Mouse (Mus musculus): ENCODE results near the gene Atf7ip. TPM values are rescaled to one million over a fixed set of nuclear protein-coding genes. Genes with fewer than 3 reads are reported as not detected.

Gene Atf7ip
- polyA plus RNA-seq, 1 experiment, result 15.4 TPM

DNA sequence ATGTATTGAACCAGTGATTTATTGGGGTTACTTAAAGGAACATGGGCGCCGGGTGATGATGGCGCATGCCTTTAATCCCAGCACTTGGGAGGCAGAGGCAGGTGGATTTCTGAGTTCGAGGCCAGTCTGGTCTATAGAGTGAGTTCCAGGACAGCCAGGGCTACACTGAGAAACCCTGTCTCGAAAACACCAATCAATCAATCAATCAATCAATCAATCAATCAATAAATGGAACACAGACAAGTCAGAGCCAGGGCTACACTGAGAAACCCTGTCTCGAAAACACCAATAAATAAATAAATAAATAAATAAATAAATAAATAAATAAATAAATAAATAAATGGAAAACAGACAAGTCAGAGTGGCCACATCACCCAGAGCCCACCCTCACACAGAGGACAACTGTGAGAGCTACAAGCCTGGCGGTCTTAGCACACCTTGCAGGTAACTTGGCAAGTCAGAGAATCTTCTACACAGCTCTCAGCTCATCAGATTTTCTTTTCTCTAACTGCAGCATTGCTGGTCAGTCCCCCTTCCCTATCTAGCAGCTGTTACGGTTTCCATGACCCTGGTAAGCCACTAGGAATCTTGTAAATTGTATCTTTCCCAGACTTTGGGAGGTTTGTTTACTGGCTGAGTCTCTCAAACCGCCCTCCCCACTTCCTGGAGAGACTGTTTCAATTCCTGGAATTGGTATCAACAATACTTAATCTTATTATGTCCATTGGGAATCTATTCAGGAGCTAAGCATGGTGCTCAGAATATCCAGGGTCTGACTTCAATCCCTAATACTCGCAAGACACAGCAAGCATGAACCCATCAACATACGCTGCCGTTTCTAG, 11.8 kb upstream of the Atf7ip start:
- Histone ChIP-seq H3K4me1 (ENCODE audit: control insufficient read depth, insufficient read depth, insufficient read length, low read length) (peaks cover 10% of the 10 kb centered on the region; the same call in 1 of the 2 replicates), H3K4me3 (ENCODE audit: insufficient read depth, low read depth, low read length) (no peak overlapping the region), H3K27ac (replicated peaks; ENCODE audit: low read depth, low read length) (no peak overlapping the region)

DNA sequence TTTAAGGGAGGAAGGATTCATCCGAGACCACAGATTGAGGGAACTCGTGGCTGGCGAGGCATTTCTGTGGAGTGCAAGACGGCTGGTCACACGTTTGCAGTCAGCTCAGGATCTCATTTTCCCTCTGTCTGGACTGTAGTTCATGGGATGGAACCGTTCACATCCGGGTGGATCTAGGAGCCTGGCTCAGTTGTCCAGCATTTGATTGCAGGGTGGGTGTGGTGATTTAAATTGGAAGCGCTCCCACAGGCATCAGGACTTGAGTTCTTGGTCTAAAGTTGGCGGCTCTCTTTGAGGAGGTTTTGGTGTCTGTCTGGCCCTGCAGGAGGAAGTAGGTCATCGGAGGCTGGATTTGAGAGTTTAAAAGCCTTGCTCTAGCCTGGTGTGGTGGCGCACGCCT, 10.9 kb upstream of the Atf7ip start:
- Histone ChIP-seq H3K4me3 (ENCODE audit: insufficient read depth, low read depth, low read length) (no peak overlapping the region), H3K4me1 (ENCODE audit: control insufficient read depth, insufficient read depth, insufficient read length, low read length) (peaks cover 10% of the 10 kb centered on the region; the same call in 1 of the 2 replicates), H3K27ac (replicated peaks; ENCODE audit: low read depth, low read length) (no peak overlapping the region)

DNA sequence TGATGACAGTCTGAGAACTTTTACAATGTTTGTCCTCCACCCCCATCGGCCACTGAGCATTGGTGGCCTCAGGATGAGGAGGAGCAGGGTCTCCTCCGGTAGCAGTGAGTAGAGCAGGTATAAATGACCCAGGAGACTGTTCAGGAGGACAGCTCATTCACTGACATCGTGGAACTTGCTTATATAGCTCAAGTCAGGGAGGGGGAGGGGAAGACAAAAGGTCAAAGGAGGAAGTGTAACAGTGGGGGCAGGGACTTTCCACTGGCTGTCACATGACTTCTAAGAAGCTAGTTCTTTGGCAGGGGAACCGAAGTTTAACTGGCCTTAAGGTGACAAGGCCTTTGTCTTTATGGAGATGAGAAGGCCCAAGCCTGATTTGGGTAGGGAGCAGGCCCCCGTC, 8.2 kb upstream of the Atf7ip start:
- Histone ChIP-seq H3K27ac (replicated peaks; ENCODE audit: low read depth, low read length) (no peak overlapping the region), H3K4me3 (ENCODE audit: insufficient read depth, low read depth, low read length) (no peak overlapping the region), H3K4me1 (ENCODE audit: control insufficient read depth, insufficient read depth, insufficient read length, low read length) (0 out of 2 replicates have a peak, but pooled peaks cover 7% of the 10 kb centered on the region)

DNA sequence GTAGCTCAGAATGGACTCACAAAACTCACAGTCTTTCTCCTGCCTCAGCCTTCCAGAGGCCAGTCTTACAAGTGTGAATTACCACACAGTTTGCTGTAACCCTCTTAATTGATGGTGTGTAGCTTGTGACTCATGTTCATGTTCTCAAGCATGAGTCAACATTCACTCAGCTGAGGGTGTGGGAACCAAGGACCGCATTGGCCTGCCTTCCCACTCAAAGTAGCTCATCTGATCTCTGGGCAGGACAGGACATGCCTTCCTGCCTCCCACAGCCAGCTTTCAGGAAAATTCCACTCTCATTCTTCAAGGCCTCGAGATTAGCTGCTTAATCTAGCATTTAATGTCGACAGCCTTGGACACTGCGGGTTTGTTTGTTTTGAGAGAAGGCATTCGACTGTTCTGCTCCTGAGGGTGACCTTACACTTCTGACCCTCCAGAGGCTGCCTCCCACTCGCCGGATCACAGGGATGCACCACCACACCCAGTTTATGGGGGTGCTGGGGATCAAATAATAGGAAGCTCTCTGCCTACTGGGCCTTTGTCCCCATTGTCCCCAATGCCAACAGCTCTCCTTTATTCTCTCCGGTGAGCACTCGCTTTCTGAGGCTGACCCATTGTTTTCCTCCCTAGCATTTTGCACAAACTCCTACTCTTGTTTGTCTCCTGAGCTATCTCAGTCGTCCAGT, 6.5 kb upstream of the Atf7ip start:
- 0 out of 2 replicates have a peak, but pooled peaks cover 7% of the 10 kb centered on the region for H3K4me1 ChIP-seq (ENCODE audit: control insufficient read depth, insufficient read depth, insufficient read length, low read length)
- H3K27ac ChIP-seq (replicated peaks; ENCODE audit: low read depth, low read length), result 0 out of 2 replicates have a peak overlapping the region, but pooled peaks have one; percentile 28
- no peak overlapping the region for H3K4me3 ChIP-seq (ENCODE audit: insufficient read depth, low read depth, low read length)

DNA sequence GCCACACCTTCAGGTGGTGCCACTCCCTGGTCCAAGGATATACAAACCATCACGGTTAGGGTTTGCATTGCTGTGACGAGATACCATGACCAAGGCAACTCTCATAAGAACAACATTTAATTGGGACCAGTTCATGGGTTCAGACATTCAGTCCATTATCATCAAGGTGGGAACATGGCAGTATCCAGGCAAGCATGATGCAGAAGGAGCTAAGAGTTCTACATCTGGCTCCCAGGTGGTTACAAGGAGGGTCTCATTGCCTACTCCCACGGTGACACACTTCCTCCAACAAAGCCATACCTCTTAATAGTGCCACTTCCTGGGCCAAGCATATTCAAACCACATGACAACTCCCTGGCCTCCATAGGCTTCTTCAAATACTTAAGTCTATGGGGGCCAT, 2.7 kb downstream of the Atf7ip start:
- Histone ChIP-seq H3K4me1 (ENCODE audit: control insufficient read depth, insufficient read depth, insufficient read length, low read length) (no peaks in the 10 kb centered on the region), H3K4me3 (ENCODE audit: insufficient read depth, low read depth, low read length) (no peak overlapping the region), H3K27ac (replicated peaks; ENCODE audit: low read depth, low read length) (no peak overlapping the region)

DNA sequence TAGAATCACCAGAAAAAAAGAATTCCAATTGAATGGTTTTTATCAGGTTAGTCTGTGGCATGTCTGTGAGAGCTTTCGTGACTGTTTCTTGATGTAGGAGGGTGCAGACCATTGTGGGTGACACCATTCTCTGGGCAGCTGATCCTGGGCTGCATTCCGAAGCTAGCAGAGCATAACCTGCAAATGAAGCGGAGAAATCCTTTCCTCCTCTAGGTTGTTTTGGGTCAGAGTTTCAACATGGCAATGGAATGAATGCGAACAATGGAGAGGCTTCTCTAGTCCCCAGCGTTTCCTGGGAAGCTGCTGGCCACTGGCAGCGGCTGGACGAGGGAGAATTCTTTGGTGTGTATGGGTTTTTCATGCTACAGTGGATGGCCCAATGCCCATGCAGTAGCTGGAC, 5.0 kb downstream of the Atf7ip start:
- no peak overlapping the region for H3K27ac ChIP-seq (replicated peaks; ENCODE audit: low read depth, low read length)
- H3K4me3 ChIP-seq (ENCODE audit: insufficient read depth, low read depth, low read length), result no peak overlapping the region

DNA sequence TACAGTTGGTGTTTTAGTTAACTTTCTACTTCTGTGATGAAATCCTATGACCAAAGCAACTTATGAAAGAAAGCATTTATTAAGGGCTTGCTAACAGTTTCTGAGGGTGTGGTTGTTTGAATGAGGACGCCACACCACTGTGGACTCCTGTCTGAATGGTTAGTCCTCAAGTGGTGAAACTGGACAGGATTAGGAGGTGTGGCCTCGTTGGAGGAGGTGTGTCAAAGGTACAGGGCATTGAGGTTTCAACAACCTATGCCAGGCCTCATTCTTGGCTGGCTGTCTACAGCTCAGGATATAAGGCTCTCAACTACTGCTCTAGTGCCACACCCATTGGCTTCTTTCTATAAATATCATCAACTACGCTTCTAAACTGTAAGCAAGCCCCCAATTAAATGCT, 6.4 kb downstream of the Atf7ip start:
- Histone ChIP-seq H3K4me3 (ENCODE audit: insufficient read depth, low read depth, low read length) (no peak overlapping the region), H3K4me1 (ENCODE audit: control insufficient read depth, insufficient read depth, insufficient read length, low read length) (no peaks in the 10 kb centered on the region), H3K27ac (replicated peaks; ENCODE audit: low read depth, low read length) (no peak overlapping the region)

More for the DNA sequence above, 5.0 kb downstream of the Atf7ip start:
- no peaks in the 10 kb centered on the region for H3K4me1 ChIP-seq (ENCODE audit: control insufficient read depth, insufficient read depth, insufficient read length, low read length)

DNA sequence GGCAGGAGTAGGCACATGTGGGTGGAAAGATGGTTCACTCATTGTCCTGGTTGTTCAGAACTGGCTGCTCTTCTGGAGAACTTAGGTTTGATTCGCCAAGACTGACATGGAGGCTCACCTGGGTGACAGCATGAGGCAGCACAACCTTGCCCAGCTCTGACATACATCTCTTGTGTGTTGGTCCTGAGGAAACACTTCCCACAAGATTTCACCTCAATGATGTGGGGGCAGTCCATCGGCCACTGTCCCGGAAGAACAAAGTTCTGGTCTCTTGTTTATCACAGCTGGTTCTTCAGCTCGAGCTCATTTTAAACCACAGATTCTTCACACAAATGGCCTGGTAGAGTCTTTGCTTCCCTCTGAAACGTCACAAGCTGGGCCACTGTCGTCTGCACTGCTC, 10.7 kb downstream of the Atf7ip start:
- Histone ChIP-seq H3K4me1 (ENCODE audit: control insufficient read depth, insufficient read depth, insufficient read length, low read length) (no peaks in the 10 kb centered on the region; the same call in 1 of the 2 replicates), H3K27ac (replicated peaks; ENCODE audit: low read depth, low read length) (no peak overlapping the region), H3K4me3 (ENCODE audit: insufficient read depth, low read depth, low read length) (no peak overlapping the region)

DNA sequence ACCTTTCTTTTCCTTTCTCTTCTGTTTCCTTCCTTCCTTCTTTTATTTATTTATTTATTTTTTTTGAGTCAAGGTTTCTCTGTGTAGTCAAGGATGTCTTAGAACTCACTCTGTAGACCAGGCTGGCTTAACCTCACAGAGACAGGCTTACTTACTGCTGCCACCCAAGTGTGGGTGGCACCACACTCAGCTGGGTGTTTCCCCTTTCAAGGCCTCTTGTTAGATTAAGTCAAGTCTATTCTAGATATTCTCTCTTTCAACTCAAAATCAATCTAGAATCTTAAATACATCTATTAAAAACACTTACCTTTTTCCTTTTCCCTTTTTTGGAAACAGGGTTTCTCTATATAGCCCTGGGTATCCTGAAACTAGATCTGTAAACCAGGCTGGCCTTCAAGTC, 11.3 kb downstream of the Atf7ip start:
- Histone ChIP-seq H3K4me3 (ENCODE audit: insufficient read depth, low read depth, low read length) (no peak overlapping the region), H3K27ac (replicated peaks; ENCODE audit: low read depth, low read length) (no peak overlapping the region), H3K4me1 (ENCODE audit: control insufficient read depth, insufficient read depth, insufficient read length, low read length) (no peaks in the 10 kb centered on the region; the same call in 1 of the 2 replicates)

DNA sequence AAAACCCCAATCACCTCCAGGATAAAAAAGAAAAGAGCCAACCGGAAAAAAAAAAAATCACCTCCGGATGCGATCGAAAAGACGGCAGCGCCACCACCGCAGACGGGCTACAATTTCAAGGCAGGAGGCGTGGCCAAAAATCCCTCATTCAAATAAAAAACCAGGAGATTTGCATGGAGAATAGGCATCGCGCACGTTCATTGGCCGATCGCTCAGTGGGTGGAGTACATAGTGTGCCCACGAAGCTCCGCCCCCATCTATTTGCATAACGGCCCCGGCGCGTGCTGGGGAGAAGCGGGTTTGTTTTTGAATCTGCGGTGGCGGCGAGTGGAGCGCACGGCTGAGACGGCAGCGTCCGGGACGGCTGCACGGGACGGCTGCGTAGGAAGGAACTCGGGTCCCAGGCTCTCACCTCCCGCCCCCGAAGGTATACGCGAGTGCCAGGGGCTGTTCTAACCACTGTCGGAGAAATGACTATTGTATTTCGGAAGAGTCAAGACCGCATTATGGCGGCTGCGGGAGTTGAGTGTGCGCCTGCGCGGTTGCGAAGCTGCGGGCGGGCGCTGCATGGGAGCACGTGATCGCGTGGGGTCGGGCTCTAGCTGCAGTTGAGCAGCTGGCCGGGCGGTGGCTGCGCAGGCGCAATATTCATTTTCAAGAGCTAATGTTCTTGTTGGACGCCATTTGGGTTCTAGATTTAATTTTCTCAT, 12.7 kb downstream of the Atf7ip start:
- H3K4me3 ChIP-seq (ENCODE audit: insufficient read depth, low read depth, low read length), result peak overlapping the region; percentile 89
- peak overlapping the region; percentile 90 for H3K27ac ChIP-seq (replicated peaks; ENCODE audit: low read depth, low read length)
- no peaks in the 10 kb centered on the region; the same call in 1 of the 2 replicates for H3K4me1 ChIP-seq (ENCODE audit: control insufficient read depth, insufficient read depth, insufficient read length, low read length)

DNA sequence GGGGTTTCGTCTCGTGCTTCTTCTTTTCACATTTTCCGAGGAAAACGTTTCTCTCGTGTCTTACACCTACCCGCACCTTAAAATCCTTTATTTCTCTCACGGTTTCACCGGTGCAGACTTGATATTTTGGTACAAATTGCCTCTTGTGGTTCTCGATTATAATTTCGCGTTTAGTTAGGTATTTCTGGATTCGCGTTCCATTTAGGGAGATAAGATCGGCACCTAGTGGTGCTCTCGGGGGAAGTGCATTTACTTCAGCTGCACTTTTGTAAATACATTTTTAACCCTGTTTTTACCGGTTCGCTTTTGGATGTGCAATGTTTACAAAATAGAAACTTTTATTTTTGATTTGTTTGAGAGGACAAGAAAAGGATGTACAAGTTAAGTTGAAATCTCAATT, 13.3 kb downstream of the Atf7ip start:
- Histone ChIP-seq H3K4me3 (ENCODE audit: insufficient read depth, low read depth, low read length) (peak overlapping the region; percentile 89), H3K27ac (replicated peaks; ENCODE audit: low read depth, low read length) (peak overlapping the region; percentile 87), H3K4me1 (ENCODE audit: control insufficient read depth, insufficient read depth, insufficient read length, low read length) (no peaks in the 10 kb centered on the region; the same call in 1 of the 2 replicates)

DNA sequence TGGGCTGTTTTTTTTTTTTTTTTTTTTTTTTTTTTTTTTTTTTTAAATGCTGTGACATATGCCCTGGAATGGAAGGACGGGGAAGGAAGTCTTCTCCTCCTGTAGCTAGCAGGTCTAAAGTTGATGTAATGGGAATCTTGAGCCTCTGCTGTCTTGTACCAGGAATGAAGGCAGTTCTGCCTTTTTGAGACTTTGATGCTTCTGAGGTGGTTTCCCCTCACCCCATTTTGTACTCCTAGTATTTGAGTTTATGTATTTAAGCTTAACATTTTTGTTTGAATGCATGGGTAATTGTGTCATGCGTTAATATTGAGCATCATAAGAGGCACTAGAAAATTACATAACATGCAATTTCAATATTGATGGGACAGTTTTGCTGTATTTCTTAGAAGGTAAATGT, 14.4 kb downstream of the Atf7ip start:
- H3K4me3 ChIP-seq (ENCODE audit: insufficient read depth, low read depth, low read length), result no peak overlapping the region
- no peaks in the 10 kb centered on the region; the same call in 1 of the 2 replicates for H3K4me1 ChIP-seq (ENCODE audit: control insufficient read depth, insufficient read depth, insufficient read length, low read length)
- no peak overlapping the region for H3K27ac ChIP-seq (replicated peaks; ENCODE audit: low read depth, low read length)

DNA sequence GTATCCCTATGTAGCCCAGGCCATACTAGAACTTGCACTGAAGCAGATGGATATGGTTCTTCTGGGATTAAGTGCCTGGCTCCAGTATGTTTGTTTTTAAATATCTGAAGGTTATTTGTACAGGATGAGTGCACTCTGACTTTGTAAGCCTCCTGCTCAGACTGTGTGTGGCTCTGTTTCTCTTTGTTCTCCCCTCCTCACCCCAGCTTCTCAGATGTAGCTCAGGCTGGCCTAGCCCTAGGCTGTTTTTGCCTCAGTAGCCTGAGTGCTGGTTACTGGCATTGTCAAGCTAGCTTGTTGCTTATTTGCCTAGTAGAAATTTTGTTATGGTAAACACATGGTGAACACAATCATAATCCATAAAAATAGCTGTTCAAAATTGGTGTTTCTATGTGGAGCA, 15.7 kb downstream of the Atf7ip start:
- H3K27ac ChIP-seq (replicated peaks; ENCODE audit: low read depth, low read length), result no peak overlapping the region
- H3K4me1 ChIP-seq (ENCODE audit: control insufficient read depth, insufficient read depth, insufficient read length, low read length), result no peaks in the 10 kb centered on the region; the same call in 1 of the 2 replicates
- no peak overlapping the region for H3K4me3 ChIP-seq (ENCODE audit: insufficient read depth, low read depth, low read length)

DNA sequence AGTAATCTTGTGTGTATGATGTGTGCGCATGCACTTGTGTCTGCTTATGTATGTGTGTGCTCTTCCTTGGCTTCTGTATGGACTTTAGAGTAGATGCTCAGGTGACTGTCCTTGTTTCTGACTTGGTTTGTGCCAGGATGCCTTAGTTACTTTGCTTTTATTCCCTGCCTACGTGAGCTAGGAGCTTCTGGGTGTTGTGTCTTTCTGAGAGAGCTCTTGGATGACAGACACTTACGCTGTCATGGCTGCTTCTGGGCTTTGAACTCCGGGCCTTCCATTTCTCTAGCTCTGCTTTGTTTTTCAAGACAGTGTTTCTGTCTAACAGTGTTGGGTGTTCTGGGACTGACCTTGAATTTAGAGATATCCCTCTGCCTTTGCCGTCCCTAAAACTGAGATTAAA, 16.7 kb downstream of the Atf7ip start:
- Histone ChIP-seq H3K4me3 (ENCODE audit: insufficient read depth, low read depth, low read length) (no peak overlapping the region), H3K27ac (replicated peaks; ENCODE audit: low read depth, low read length) (no peak overlapping the region)

DNA sequence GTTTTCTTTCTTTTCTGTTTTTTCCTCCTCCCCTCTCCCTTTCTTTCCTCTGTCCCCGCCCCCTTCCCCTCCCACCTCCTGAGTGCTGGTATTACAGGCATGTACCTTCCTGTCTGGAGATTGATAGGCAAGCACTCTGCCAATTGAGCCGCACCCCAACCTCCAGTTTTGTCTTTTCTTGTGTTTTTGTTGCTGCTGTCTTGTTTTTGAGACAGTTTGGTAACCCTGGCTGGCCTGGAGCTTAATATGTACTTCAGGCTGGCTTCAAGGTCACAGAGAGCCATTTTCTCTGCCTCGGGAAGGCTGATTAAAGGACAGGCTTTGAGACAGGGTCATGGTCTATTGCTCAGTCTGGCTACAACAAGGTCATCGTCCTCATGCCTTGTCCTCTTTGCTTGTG, 18.8 kb downstream of the Atf7ip start:
- H3K4me1 ChIP-seq (ENCODE audit: control insufficient read depth, insufficient read depth, insufficient read length, low read length), result no peaks in the 10 kb centered on the region; the same call in 1 of the 2 replicates
- H3K4me3 ChIP-seq (ENCODE audit: insufficient read depth, low read depth, low read length), result no peak overlapping the region
- H3K27ac ChIP-seq (replicated peaks; ENCODE audit: low read depth, low read length), result peak overlapping the region; percentile 57

More for the DNA sequence above, 16.7 kb downstream of the Atf7ip start:
- H3K4me1 ChIP-seq (ENCODE audit: control insufficient read depth, insufficient read depth, insufficient read length, low read length), result no peaks in the 10 kb centered on the region; the same call in 1 of the 2 replicates

All from brown adipose tissue, adult 24 weeks (tissue).